Mouse (Mus musculus): ENCODE results near the gene Ulk2. TPM values are rescaled to one million over a fixed set of nuclear protein-coding genes. Genes with fewer than 3 reads are reported as not detected.

Ulk2 gene
- polyA plus RNA-seq (2014; fragmentation: Illumina TruSeq; extraction: RNeasy Lipid Tissue Mini Kit (QIAGEN cat#74804); ENCODE audit: low replicate concordance), result 31.9 TPM

GRCm38 (mm10) chr11:61854988-61855411 lies at the start of gene Ulk2:
Gene Ulk2, minus strand, starts transcription at chr11:61855073.

GRCm38 (mm10) chr11:61761584-61762407 lies 93.1 kb downstream of the Ulk2 start, which contains the start of gene Prpsap2:
Gene Prpsap2, minus strand, starts transcription at chr11:61762088.

Other genes starting within 250 kb of the Ulk2 start
- not detected for gene Grap, start 201.8 kb downstream of the Ulk2 start, polyA plus RNA-seq (2014; fragmentation: Illumina TruSeq; extraction: RNeasy Lipid Tissue Mini Kit (QIAGEN cat#74804); ENCODE audit: low replicate concordance)
- gene Fam83g, start 171.0 kb downstream of the Ulk2 start, polyA plus RNA-seq (2014; fragmentation: Illumina TruSeq; extraction: RNeasy Lipid Tissue Mini Kit (QIAGEN cat#74804); ENCODE audit: low replicate concordance), result 0.93 TPM
- not detected for gene Slc5a10, start 134.2 kb downstream of the Ulk2 start, polyA plus RNA-seq (2014; fragmentation: Illumina TruSeq; extraction: RNeasy Lipid Tissue Mini Kit (QIAGEN cat#74804); ENCODE audit: low replicate concordance)
- 25.5 TPM for gene Prpsap2, start 93.0 kb downstream of the Ulk2 start, polyA plus RNA-seq (2014; fragmentation: Illumina TruSeq; extraction: RNeasy Lipid Tissue Mini Kit (QIAGEN cat#74804); ENCODE audit: low replicate concordance)
- gene Akap10, start 75.2 kb upstream of the Ulk2 start, polyA plus RNA-seq (2014; fragmentation: Illumina TruSeq; extraction: RNeasy Lipid Tissue Mini Kit (QIAGEN cat#74804); ENCODE audit: low replicate concordance), result 28.0 TPM
- 16.3 TPM for gene Specc1, start 101.7 kb upstream of the Ulk2 start, polyA plus RNA-seq (2014; fragmentation: Illumina TruSeq; extraction: RNeasy Lipid Tissue Mini Kit (QIAGEN cat#74804); ENCODE audit: low replicate concordance)

All from small intestine, adult 10 weeks (tissue).